Mouse (Mus musculus): ENCODE measurements around the gene Parp16. TPM values are rescaled to one million over a fixed set of nuclear protein-coding genes. Genes with fewer than 3 reads are reported as not detected.
"Not testable (repeated sequence)": the region's sequence is repeated elsewhere in the genome, so short reads cannot be mapped to it uniquely, and the experiment has no call there.

Parp16 gene
- polyA plus RNA-seq, 1 experiment: 7.6 TPM

DNA sequence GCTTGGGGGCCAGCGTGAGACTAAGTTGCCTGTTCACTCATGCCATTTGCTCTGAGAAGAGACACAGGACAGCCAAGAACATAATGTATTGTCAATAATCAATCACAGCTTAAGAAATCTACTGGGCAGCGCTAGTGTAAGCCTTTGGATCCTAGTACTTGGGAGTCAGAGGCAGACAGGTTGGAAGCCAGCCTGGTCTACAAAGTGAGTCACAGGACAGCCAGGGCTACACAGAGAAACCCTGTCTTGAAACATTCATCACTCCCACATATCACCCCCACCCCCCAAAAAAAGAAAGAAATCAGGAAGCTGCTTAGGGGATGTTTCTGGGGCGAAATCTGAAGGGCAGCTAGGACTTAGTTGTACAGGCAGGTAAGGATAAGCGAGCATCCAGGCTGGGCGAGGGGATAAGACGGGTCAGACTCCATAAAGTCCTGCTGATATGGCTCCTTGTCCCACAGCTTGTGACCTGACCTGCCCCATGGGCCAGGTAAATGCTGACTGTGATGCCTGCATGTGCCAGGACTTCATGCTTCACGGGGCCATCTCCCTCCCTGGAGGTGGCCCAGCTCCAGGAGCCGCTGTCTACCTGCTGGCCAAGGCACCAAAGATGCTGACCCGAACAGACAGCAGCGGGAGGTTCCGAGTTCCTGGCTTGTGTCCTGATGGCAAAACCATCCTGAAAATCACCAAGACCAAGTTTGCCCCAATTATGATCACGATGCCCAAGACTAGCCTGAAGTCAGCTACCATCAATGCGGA lies 78.1 kb downstream of the Parp16 start:
- no peak for DNase-seq (ENCODE audit: low read depth, low spot score)
- 91% methylated on average over 13 of the region's 13 CpGs for WGBS

DNA sequence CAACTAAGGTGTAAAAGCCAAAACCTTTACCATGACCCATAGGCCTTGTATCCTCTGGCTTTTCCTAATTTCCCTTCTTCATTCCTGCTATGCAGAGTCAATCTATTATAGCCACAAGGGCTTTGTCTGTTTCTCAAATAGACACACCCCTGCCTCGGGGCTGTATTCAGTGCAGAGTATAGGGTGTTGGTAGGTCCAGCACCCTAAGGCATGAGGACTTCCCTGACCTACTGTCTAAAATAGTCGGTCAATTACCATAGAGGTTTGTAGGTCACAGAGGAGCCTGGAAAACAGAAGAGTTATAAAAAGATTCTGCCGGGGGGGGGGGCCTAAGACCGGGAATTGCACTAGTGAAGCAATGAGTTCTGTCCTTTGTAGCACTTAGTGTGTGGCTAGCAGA lies 78.7 kb downstream of the Parp16 start:
- WGBS: 47% methylated on average over 4 of the region's 4 CpGs
- no peak for DNase-seq (ENCODE audit: low read depth, low spot score)

DNA sequence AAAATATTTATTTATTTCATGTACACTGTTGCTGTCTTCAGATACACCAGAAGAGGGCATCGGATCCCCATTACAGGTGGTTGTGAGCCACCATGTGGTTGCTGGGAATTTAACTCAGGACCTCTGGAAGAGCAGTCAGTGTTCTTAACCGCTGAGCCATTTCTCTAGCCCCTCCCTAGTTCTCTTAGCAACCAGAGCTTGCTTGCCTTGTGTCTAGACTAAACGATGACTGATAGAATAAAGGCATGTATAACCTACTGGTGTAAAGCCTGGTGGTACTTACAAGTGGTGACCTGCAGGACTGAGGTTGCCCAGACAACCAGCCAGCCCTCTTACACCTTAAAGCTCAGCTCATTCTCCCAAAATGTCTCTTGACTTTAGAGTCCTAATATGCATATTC lies 79.7 kb downstream of the Parp16 start:
- 77% methylated on average over 3 of the region's 3 CpGs for WGBS
- DNase-seq (ENCODE audit: low read depth, low spot score): not testable (repeated sequence)

DNA sequence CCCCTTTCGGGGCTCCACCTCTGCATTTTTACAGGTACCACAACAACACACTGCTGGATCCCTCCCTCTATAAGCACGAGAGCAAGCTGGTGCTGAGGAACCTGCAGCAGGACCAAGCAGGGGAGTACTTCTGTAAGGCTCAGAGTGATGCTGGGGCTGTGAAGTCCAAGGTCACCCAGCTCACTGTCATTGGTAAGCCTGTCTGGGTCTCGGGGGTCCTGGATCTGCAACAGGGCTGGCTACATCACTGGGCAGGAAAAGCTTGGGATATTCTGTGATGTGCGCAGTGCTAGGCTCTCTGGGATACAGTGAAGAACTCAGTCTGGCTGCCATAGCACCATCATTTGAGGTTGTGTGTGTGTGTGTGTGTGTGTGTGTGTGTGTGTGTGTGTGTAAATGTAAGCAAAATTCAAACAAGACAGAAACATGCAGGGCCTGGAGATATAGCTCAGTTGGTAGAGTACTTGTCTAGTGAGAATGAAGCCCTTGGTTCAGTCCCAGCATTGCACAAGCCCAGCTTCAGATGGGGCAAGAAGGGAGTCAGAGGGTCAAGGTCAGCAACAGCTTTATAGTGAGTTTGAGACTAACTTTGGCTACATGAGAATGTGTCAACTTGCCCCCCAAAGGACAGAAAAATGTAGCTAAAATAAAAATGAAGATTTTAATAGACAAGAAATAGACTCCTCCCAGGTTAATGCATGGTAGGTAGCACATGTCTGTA lies 80.8 kb downstream of the Parp16 start:
- no peak for DNase-seq (ENCODE audit: low read depth, low spot score)
- 81% methylated on average over 4 of the region's 4 CpGs for WGBS

DNA sequence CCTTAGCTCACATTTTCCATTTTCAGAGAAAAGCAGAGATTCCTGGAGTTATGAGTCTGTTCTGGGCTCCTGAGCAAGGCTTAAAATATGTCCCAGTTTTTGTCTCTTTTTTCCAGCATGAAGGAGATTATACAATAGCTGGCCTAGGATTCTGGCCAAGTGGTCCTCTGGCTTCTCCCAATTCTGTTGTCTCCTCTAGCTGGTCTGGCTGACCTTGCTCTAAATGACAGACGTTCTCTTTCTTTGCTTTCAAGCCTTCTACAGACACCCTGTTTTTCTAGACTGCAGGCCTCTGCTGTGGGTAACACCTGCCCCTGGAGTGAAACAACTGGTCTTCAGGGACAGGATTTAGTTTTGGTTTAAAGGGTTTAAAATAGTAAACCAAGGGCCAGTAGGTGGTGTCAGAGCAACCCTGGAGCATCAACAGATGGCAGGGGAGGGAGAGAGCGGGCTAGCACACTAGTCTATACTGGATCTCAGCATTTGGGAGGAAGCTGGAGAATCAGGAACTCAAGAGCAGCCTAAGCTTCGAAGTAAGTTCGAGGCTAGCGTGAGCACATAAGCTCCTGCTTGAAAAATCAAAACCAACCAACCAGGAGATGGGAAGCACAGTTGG lies 86.5 kb downstream of the Parp16 start:
- WGBS: 76% methylated on average over 5 of the region's 5 CpGs
- DNase-seq (ENCODE audit: low read depth, low spot score): no peak

DNA sequence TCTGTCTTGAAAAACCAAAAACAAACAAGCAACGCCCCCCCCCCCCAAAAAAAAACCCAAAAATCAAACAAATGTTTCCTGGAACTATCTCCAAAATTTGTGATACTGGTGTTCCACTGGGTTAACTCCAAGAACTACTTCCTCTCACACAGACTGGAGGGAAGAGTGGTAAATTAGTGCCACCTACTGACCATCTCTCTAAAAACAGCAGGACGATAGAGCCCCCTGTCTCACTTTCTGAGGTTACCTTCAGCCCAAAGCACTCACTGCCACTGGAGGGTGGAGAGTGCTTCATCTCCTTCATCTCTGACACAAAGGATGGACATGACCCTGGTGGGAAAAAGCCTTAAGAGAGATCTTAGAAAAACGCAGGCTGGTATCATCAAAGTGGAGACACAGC lies 88.1 kb downstream of the Parp16 start:
- 5% methylated on average over 3 of the region's 3 CpGs for WGBS
- no peak for DNase-seq (ENCODE audit: low read depth, low spot score)

DNA sequence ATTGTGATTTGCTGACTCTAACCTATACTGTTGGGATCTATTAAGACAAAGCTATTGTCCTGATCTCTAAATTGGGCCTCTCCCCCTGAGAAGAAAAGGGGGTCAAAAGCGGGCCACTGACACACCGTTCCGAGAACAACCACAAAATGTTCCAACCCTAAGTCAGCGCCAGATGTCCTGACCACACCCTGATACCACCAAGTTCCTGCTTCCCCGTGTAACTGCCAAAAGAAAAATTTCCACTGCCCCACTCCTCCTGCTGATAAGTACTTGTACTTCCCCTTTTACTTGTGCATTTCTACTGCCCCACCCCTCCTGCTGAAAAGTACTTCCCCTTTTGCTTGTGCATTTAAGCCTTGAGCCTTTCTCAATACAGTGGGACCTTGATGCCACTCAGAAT lies 93.1 kb downstream of the Parp16 start:
- 71% methylated on average over 5 of the region's 5 CpGs for WGBS

More for the DNA sequence above, 93.1 kb downstream of the Parp16 start:
- DNase-seq (ENCODE audit: low read depth, low spot score): not testable (repeated sequence)

Other genes starting within 250 kb of the Parp16 start
- not detected in 2 replicates for gene Slc24a1, start 243.7 kb upstream of the Parp16 start, polyA plus RNA-seq (2012; rRNA removed)
- 13.5 and 15.6 TPM in 2 replicates for gene Ints14, start 234.4 kb upstream of the Parp16 start, polyA plus RNA-seq (2012; rRNA removed)
- gene Hacd3, start 173.7 kb upstream of the Parp16 start, polyA plus RNA-seq (2012; rRNA removed): 28.1 and 32.4 TPM in 2 replicates
- 30.0 and 41.0 TPM in 2 replicates for gene Dpp8, start 162.9 kb upstream of the Parp16 start, polyA plus RNA-seq (2012; rRNA removed)
- gene Igdcc4, start 93.9 kb upstream of the Parp16 start, polyA plus RNA-seq (2012; rRNA removed): 1.5 and 1.9 TPM in 2 replicates
- not detected in 2 replicates for gene Igdcc3, start 54.2 kb upstream of the Parp16 start, polyA plus RNA-seq (2012; rRNA removed)
- gene Cilp, start 69.8 kb downstream of the Parp16 start, polyA plus RNA-seq (2012; rRNA removed): 5.1 and 5.5 TPM in 2 replicates
- 6.4 and 8.5 TPM in 2 replicates for gene Clpx, start 98.9 kb downstream of the Parp16 start, polyA plus RNA-seq (2012; rRNA removed)
- 7.3 and 8.1 TPM in 2 replicates for gene Pdcd7, start 150.8 kb downstream of the Parp16 start, polyA plus RNA-seq (2012; rRNA removed)
- 0.16 and 0.26 TPM in 2 replicates for gene Ubap1l, start 165.7 kb downstream of the Parp16 start, polyA plus RNA-seq (2012; rRNA removed)
- 0.91 and 1.2 TPM in 2 replicates for gene Kbtbd13, start 196.3 kb downstream of the Parp16 start, polyA plus RNA-seq (2012; rRNA removed)
- gene Rasl12, start 203.2 kb downstream of the Parp16 start, polyA plus RNA-seq (2012; rRNA removed): 1.8 and 2.1 TPM in 2 replicates
- 67.2 and 87.4 TPM in 2 replicates for gene Slc51b, start 227.6 kb downstream of the Parp16 start, polyA plus RNA-seq (2012; rRNA removed)
- gene Mtfmt, start 240.4 kb downstream of the Parp16 start, polyA plus RNA-seq (2012; rRNA removed): 13.6 and 17.6 TPM in 2 replicates